In genomic region chr3:67974340-67974998, GRCm38 (mm10) we compare ENCODE assay signal across 19 mouse cellular contexts.
"Had no signal": no experiment of that assay in that cellular context is flagged by ENCODE, and none has a peak within 500 bp of the region (broad histone marks: within the 10 kb centered on the region; RNA-seq: fewer than 3 reads in every experiment).

No protein-coding gene starts in this region.

- H3K4me1 ChIP-seq: intestine, embryonic 15.5 days; kidney, embryonic 15.5 days; liver, embryonic 13.5 days; neural tube, embryonic 13.5 days; stomach, embryonic 15.5 days had no signal

- H3K9me3 ChIP-seq: intestine, embryonic 15.5 days; liver, embryonic 13.5 days; neural tube, embryonic 13.5 days; stomach, embryonic 15.5 days had no signal

- H3K4me2 ChIP-seq: intestine, embryonic 15.5 days; kidney, embryonic 15.5 days; liver, embryonic 13.5 days; midbrain, embryonic 11.5 days; neural tube, embryonic 13.5 days; stomach, embryonic 15.5 days had no signal

- H3K27me3 ChIP-seq: intestine, embryonic 15.5 days; kidney, embryonic 15.5 days; liver, embryonic 13.5 days; neural tube, embryonic 13.5 days; stomach, embryonic 15.5 days had no signal

- DNase-seq: kidney, adult 11 months; kidney, adult 8-10 months; kidney, postnatal 10 days; kidney, postnatal 36 days; liver, embryonic 13.5 days; lung, adult 2 months; lung, postnatal 14 days; lung, postnatal 4 days; midbrain, embryonic 14.5 days; retina, postnatal 1 day; right cerebral cortex, postnatal 25 days; spleen, adult 18-20 months; thymus, postnatal 25 days had no signal

- ATAC-seq: intestine, embryonic 15.5 days had no signal

- H3K27ac ChIP-seq: intestine, embryonic 15.5 days; kidney, embryonic 15.5 days; liver, embryonic 13.5 days; neural tube, embryonic 13.5 days; stomach, embryonic 15.5 days had no signal

- H3K36me3 ChIP-seq: intestine, embryonic 15.5 days; kidney, embryonic 15.5 days; liver, embryonic 13.5 days; neural tube, embryonic 13.5 days; stomach, embryonic 15.5 days had no signal

- H3K4me3 ChIP-seq: intestine, embryonic 15.5 days; kidney, embryonic 15.5 days; liver, embryonic 13.5 days; myocyte; neural tube, embryonic 13.5 days; stomach, embryonic 15.5 days had no signal

- H3K9ac ChIP-seq: intestine, embryonic 15.5 days; kidney, embryonic 15.5 days; liver, embryonic 13.5 days; neural tube, embryonic 13.5 days; stomach, embryonic 15.5 days had no signal
